In genomic region chr7:15980246-15980645, GRCm38 (mm10) we compare ENCODE assay signal across 8 mouse cellular contexts. TPM values are rescaled to one million over a fixed set of nuclear protein-coding genes. Genes with fewer than 3 reads are reported as not detected.
DNase-seq lines count a peak whose midpoint lies in the region; ATAC-seq and TF ChIP-seq lines count a peak whose summit lies in the region.
"Had no signal": no experiment of that assay in that cellular context is flagged by ENCODE, and none has a peak within 500 bp of the region (broad histone marks: within the 10 kb centered on the region; RNA-seq: fewer than 3 reads in every experiment).

No protein-coding gene starts in this region.

- TF ChIP-seq CTCF in testis, adult 2 months (IDR thresholded peaks at IDR 0.05; ENCODE audit: control insufficient read depth, insufficient read depth, insufficient replicate concordance, low read depth, low read length): no peak

- H3K4me1 ChIP-seq in liver, embryonic 15.5 days (replicated peaks): peaks cover 16% of the 10 kb centered on the region
- H3K4me1 ChIP-seq in liver, embryonic 11.5 days (replicated peaks; ENCODE audit: control insufficient read depth, insufficient read depth, low read length): no peaks in the 10 kb centered on the region; the same call in 1 of the 2 replicates
- peaks cover 30% of the 10 kb centered on the region for H3K4me1 ChIP-seq in heart, embryonic 13.5 days
- H3K4me1 ChIP-seq in testis, adult 2 months (ENCODE audit: control insufficient read depth, insufficient read depth, low read length): peaks cover 18% of the 10 kb centered on the region

- WGBS in liver, embryonic 15.5 days (ENCODE audit: insufficient replicate concordance): 72% methylated on average over 8 of the region's 8 CpGs
- 82% methylated on average over 8 of the region's 8 CpGs for WGBS in liver, embryonic 11.5 days
- 53% methylated on average over 8 of the region's 8 CpGs for WGBS in heart, embryonic 13.5 days

- H3K9me3 ChIP-seq in liver, embryonic 15.5 days (replicated peaks): no peaks in the 10 kb centered on the region
- H3K9me3 ChIP-seq in liver, embryonic 11.5 days (ENCODE audit: control insufficient read depth, low read length): no peaks in the 10 kb centered on the region
- H3K9me3 ChIP-seq in heart, embryonic 13.5 days: no peaks in the 10 kb centered on the region

- peaks cover 29% of the 10 kb centered on the region for H3K36me3 ChIP-seq in liver, embryonic 15.5 days (replicated peaks)
- peaks cover 12% of the 10 kb centered on the region for H3K36me3 ChIP-seq in liver, embryonic 11.5 days (ENCODE audit: control insufficient read depth, insufficient read depth, low read length)
- peaks cover 64% of the 10 kb centered on the region for H3K36me3 ChIP-seq in heart, embryonic 13.5 days
- H3K36me3 ChIP-seq in testis, adult 2 months (ENCODE audit: control insufficient read depth, insufficient read depth, low read length): no peaks in the 10 kb centered on the region

- no peak overlapping the region for H3K9ac ChIP-seq in liver, embryonic 15.5 days
- no peak overlapping the region for H3K9ac ChIP-seq in liver, embryonic 11.5 days (ENCODE audit: low read depth, low read length)
- H3K9ac ChIP-seq in heart, embryonic 13.5 days: peak overlapping the region; percentile 64; the same call in 1 of the 2 replicates

- H3K27me3 ChIP-seq in liver, embryonic 15.5 days: no peaks in the 10 kb centered on the region
- no peaks in the 10 kb centered on the region for H3K27me3 ChIP-seq in liver, embryonic 11.5 days (replicated peaks; ENCODE audit: control insufficient read depth, insufficient read depth, low read length)
- no peaks in the 10 kb centered on the region for H3K27me3 ChIP-seq in heart, embryonic 13.5 days (replicated peaks)
- H3K27me3 ChIP-seq in testis, adult 2 months (ENCODE audit: control insufficient read depth, insufficient read depth, low read length): no peaks in the 10 kb centered on the region

- H3K27ac ChIP-seq in liver, embryonic 15.5 days (replicated peaks): no peak overlapping the region
- no peak overlapping the region for H3K27ac ChIP-seq in liver, embryonic 11.5 days (ENCODE audit: low read depth, low read length)
- H3K27ac ChIP-seq in heart, embryonic 13.5 days (replicated peaks): peak overlapping the region; percentile 78; the same call in 1 of the 2 replicates
- peak overlapping the region; percentile 44; the same call in 1 of the 2 replicates for H3K27ac ChIP-seq in testis, adult 2 months (ENCODE audit: control insufficient read depth, insufficient read depth, low read depth, low read length)
- H3K27ac ChIP-seq: kidney, postnatal 0 days had no signal

- peak; percentile 22; the same call in 1 of the 2 replicates for TF ChIP-seq POLR2A in testis, adult 2 months (IDR thresholded peaks at IDR 0.05; ENCODE audit: control insufficient read depth, low read depth, low read length)

- 0 out of 2 replicates have a peak, but pooled peaks have one; percentile 16 for ATAC-seq in liver, embryonic 15.5 days (ENCODE audit: insufficient read depth)
- no peak for ATAC-seq in liver, embryonic 11.5 days (replicated peaks; ENCODE audit: low FRiP score)
- peak; percentile 55; the same call in 1 of the 2 replicates for ATAC-seq in heart, embryonic 13.5 days (ENCODE audit: extremely low read depth, insufficient number of reproducible peaks, low FRiP score, low TSS enrichment)

- no peak overlapping the region for H3K4me2 ChIP-seq in liver, embryonic 15.5 days
- no peak overlapping the region for H3K4me2 ChIP-seq in liver, embryonic 11.5 days
- no peak overlapping the region for H3K4me2 ChIP-seq in heart, embryonic 13.5 days

- DNase-seq in liver, embryonic 11.5 days (ENCODE audit: low spot score): no peak
- DNase-seq in layer of hippocampus, adult 18-20 months (ENCODE audit: low spot score in 2 of 2): peak; percentile 79 to 86
- no peak for DNase-seq in thymus, postnatal 0 days (ENCODE audit: low spot score)
- no peak for DNase-seq in cerebellum, postnatal 10 days

- H3K4me3 ChIP-seq in liver, embryonic 15.5 days (replicated peaks): no peak overlapping the region
- no peak overlapping the region for H3K4me3 ChIP-seq in liver, embryonic 11.5 days (ENCODE audit: low read depth, low read length)
- no peak overlapping the region for H3K4me3 ChIP-seq in heart, embryonic 13.5 days
- H3K4me3 ChIP-seq in testis, adult 2 months (ENCODE audit: control insufficient read depth, low read depth, low read length): no peak overlapping the region

RNA-seq across cellular contexts. Expression of gene Ehd2, which starts 12.9 kb away (rescaled TPM):
- polyA plus RNA-seq in liver, embryonic 15.5 days (2015; fragmentation: Nextera tagmentation; extraction: Ambion mirVana): 4.1 and 4.6 TPM in 2 replicates
- 7.5 and 10.8 TPM in 2 replicates for polyA plus RNA-seq in liver, embryonic 11.5 days (2014; fragmentation: Nextera tagmentation; extraction: Ambion mirVana)
- 37.4 and 40.2 TPM in 2 replicates for polyA plus RNA-seq in heart, embryonic 13.5 days (2015; fragmentation: Nextera tagmentation; extraction: Ambion mirVana)
- total RNA-seq in layer of hippocampus, adult 18-20 months (2021): 1 to 10 TPM; 5.6 to 6.1 TPM
- 3.0 and 3.5 TPM in 2 replicates for polyA plus RNA-seq in testis, adult 2 months (2012; rRNA removed)
- 5.1 and 6.5 TPM in 2 replicates for polyA plus RNA-seq in thymus, postnatal 0 days (2015; fragmentation: Nextera tagmentation; extraction: Ambion mirVana)

RNA-seq across cellular contexts. Expression of gene Nop53, which starts 34.4 kb away (rescaled TPM):
- 76.1 and 81.2 TPM in 2 replicates for polyA plus RNA-seq in liver, embryonic 15.5 days (2015; fragmentation: Nextera tagmentation; extraction: Ambion mirVana)
- 217 and 219 TPM in 2 replicates for polyA plus RNA-seq in liver, embryonic 11.5 days (2014; fragmentation: Nextera tagmentation; extraction: Ambion mirVana)
- 107 and 116 TPM in 2 replicates for polyA plus RNA-seq in heart, embryonic 13.5 days (2015; fragmentation: Nextera tagmentation; extraction: Ambion mirVana)
- total RNA-seq in layer of hippocampus, adult 18-20 months (2021): 100 to 1,000 TPM; 143 to 144 TPM
- polyA plus RNA-seq in testis, adult 2 months (2012; rRNA removed): 57.2 and 81.1 TPM in 2 replicates
- 273 and 293 TPM in 2 replicates for polyA plus RNA-seq in thymus, postnatal 0 days (2015; fragmentation: Nextera tagmentation; extraction: Ambion mirVana)

RNA-seq across cellular contexts. Expression of gene Selenow, which starts 58.0 kb away (rescaled TPM):
- polyA plus RNA-seq in liver, embryonic 15.5 days (2015; fragmentation: Nextera tagmentation; extraction: Ambion mirVana): 246 and 279 TPM in 2 replicates
- polyA plus RNA-seq in liver, embryonic 11.5 days (2014; fragmentation: Nextera tagmentation; extraction: Ambion mirVana): 557 and 609 TPM in 2 replicates
- 667 and 720 TPM in 2 replicates for polyA plus RNA-seq in heart, embryonic 13.5 days (2015; fragmentation: Nextera tagmentation; extraction: Ambion mirVana)
- 1,000 to 10,000 TPM; 1,389 to 1,431 TPM for total RNA-seq in layer of hippocampus, adult 18-20 months (2021)
- 409 and 443 TPM in 2 replicates for polyA plus RNA-seq in testis, adult 2 months (2012; rRNA removed)
- 550 and 586 TPM in 2 replicates for polyA plus RNA-seq in thymus, postnatal 0 days (2015; fragmentation: Nextera tagmentation; extraction: Ambion mirVana)

Comparison
In these comparisons a context has a peak if more than half of its experiments do, and no peak if none do; other contexts are left out.
1. H3K27ac ChIP-seq: peak in heart, embryonic 13.5 days (single experiment) and testis, adult 2 months (single experiment); none in liver, embryonic 15.5 days (single experiment) and liver, embryonic 11.5 days (single experiment).
2. DNase-seq: peak in layer of hippocampus, adult 18-20 months (2 of 2); none in liver, embryonic 11.5 days (single experiment), thymus, postnatal 0 days (single experiment) and cerebellum, postnatal 10 days (0 of 2).